Mouse (Mus musculus) neural tube, embryonic 14.5 days (tissue): ENCODE results near the gene Fez2. TPM values are rescaled to one million over a fixed set of nuclear protein-coding genes. Genes with fewer than 3 reads are reported as not detected.

Source experiments
- ATAC-seq: fragments of 200-750 bp; cut with Nextera tagmentation; 2 replicates; pipeline ENCODE4 v1.8.0; 2017; ENCODE audit warnings: low read depth, mild to moderate bottlenecking, moderate TSS enrichment, moderate library complexity
- H3K27ac ChIP-seq: fragments of 300-500 bp; sonication (generic); 2 replicates; pipeline ENCODE4 v1.5.1; 2014; ENCODE audit warnings: low read depth, mild to moderate bottlenecking, control low read depth, low read length, moderate library complexity, mixed read lengths
- H3K27me3 ChIP-seq: fragments of 300-500 bp; sonication (generic); 2 replicates; pipeline ENCODE4 v1.6.1; 2014; ENCODE audit warnings: low read length; ENCODE audit not compliant: control insufficient read depth, insufficient read depth
- H3K36me3 ChIP-seq: fragments of 300-500 bp; sonication (generic); 2 replicates; pipeline ENCODE4 v1.6.1; 2014; ENCODE audit warnings: low read length, mixed read lengths; ENCODE audit not compliant: control insufficient read depth, insufficient read depth
- H3K4me1 ChIP-seq: fragments of 300-500 bp; sonication (generic); 2 replicates; pipeline ENCODE4 v1.6.1; 2014; ENCODE audit warnings: low read length; ENCODE audit not compliant: control insufficient read depth, insufficient read depth
- H3K4me2 ChIP-seq: fragments of 300-500 bp; sonication (generic); 2 replicates; pipeline ENCODE4 v1.6.1; 2014; ENCODE audit warnings: mild to moderate bottlenecking, low read depth, low read length, control low read depth
- H3K4me3 ChIP-seq: fragments of 300-500 bp; sonication (generic); 2 replicates; pipeline ENCODE4 v1.5.1; 2014; ENCODE audit warnings: low read depth, low read length, control low read depth, mixed read lengths
- H3K9ac ChIP-seq: fragments of 300-500 bp; sonication (generic); replicated peaks from 2 replicates; pipeline ENCODE4 v1.6.1; 2014; ENCODE audit warnings: low read depth, mild to moderate bottlenecking, control low read depth, low read length, mixed read lengths
- H3K9me3 ChIP-seq: fragments of 300-500 bp; sonication (generic); 2 replicates; pipeline ENCODE4 v1.6.1; 2016; ENCODE audit warnings: low read length; ENCODE audit not compliant: control insufficient read depth
- WGBS: fragments of 180-500 bp; shearing (Covaris S2); extraction: QIAGEN DNeasy Blood & Tissue Kit; methylation state at CpG from one replicate; pipeline ENCODE4 v1.1.7; 2014; 5-methylcytosine and 5-hydroxymethylcytosine counted together
- polyA plus RNA-seq: library from polyadenylated mRNA; unstranded; fragments of >200 nt; fragmentation: Nextera tagmentation; extraction: Ambion mirVana; gene quantifications from 2 replicates; pipeline ENCODE4 v1.2.1, GENCODE M21; 2014

Fez2 gene
- polyA plus RNA-seq, 1 experiment from 2014 or later = 64.2 TPM

DNA sequence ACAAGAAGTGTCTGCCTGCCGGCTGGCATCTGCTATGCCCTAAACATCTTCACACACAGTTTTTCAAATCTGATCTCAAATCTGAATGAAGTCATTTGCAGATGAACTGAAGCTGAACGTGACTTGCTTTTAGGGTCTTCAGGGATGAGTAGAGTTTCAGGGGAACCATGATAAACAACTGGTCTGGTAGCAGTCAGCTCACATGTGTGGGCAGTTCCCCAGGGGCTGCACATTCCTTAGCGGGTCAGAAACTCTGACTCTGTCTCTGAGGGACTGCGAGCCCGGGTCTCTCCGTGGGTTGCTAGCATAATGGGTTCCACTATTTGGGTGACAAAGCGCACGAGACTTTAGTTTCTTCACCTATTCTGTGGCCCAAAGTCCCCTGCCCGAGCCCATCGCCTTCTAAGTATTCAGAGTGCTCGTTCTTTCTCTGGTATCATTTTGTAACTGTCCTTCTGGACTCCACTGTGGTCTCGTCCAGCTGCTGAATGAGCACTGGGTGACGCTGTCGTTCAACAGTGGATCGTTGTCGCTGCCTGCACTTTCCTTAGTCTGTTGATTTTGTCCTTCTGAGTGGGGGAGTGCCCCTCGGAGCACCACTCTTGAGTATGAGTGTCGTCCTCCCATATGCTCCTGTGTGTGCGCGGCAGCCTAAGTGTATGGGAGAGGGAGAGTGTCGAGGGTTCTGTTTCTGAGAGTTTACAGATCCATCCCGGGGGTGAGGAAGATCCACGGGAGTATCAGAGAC lies 53.2 kb downstream of the Fez2 start:
- WGBS = 90% methylated on average over 23 of the region's 23 CpGs
- Histone ChIP-seq H3K27ac (no peak overlapping the region), H3K4me1 (no peaks in the 10 kb centered on the region), H3K9ac (no peak overlapping the region), H3K4me3 (no peak overlapping the region), H3K9me3 (no peaks in the 10 kb centered on the region), H3K27me3 (no peaks in the 10 kb centered on the region), H3K36me3 (peaks cover 7% of the 10 kb centered on the region; the same call in 1 of the 2 replicates), H3K4me2 (no peak overlapping the region)
- no peak for ATAC-seq

DNA sequence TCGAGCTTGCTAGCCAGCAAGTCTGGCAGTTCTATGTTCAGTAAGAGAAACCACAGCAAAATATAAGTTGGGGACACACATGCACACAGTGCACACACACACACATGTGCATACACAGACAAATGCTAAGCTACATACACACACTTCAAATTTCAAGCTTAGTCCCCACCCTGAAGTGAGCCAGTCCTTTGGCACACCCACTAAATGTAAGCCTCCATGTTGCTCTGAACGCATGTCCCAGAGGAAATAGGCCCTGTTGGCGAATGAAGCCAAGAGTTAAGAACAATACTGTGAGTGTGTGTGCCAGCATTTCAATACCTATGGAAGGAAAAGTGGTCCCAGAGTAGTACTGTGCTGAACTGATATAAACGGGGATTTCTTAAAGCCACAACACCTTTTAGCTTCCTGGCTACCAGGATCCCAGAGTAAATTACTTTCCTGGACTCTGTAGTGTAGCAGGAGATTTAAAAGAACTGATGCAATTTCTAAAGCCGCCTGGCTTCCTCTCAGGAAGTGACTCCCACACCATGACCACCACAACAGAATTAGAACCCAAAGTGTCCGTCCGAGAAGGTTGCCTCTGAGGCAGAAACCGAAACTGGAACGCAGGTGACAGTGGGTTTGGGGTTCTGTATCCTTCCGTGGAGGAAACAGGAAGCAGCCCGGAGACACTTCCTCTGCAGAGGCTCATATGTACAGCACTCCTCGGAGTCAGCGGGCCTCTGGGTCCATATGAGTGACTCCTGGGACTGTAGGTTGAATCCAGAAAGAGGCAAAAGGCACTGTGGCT lies 55.8 kb downstream of the Fez2 start:
- no peaks in the 10 kb centered on the region for H3K36me3 ChIP-seq
- no peak overlapping the region for H3K27ac ChIP-seq
- H3K9ac ChIP-seq = no peak overlapping the region
- H3K9me3 ChIP-seq = no peaks in the 10 kb centered on the region
- 81% methylated on average over 13 of the region's 13 CpGs for WGBS
- H3K27me3 ChIP-seq = no peaks in the 10 kb centered on the region
- H3K4me2 ChIP-seq = no peak overlapping the region
- ATAC-seq = no peak
- no peaks in the 10 kb centered on the region for H3K4me1 ChIP-seq
- H3K4me3 ChIP-seq = no peak overlapping the region

DNA sequence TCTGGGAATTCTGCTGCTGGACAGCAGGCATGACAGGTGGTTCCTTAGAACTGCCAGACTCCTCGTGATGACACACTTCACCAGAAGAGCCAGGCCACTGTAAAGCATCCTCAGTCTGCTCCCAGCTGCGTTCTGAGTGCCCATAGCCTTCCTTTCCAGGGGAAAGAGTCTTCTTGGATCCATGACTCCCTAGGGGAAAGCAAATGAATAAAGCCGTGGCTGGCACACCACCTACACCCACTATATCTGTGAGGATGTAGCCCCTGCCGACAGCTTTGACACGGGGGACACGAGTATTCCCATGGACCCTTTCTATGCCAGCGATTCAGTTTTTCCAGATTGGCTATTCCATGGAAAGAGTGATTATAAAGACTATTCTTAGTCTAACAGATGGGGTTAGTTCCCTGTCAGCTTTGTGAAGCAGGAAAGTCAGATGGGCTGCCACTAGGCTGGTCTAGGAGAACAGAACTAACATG lies 59.7 kb downstream of the Fez2 start:
- no peak overlapping the region for H3K9ac ChIP-seq
- no peak overlapping the region for H3K27ac ChIP-seq
- H3K27me3 ChIP-seq = no peaks in the 10 kb centered on the region
- WGBS = 53% methylated on average over 7 of the region's 7 CpGs
- 0 out of 2 replicates have a peak, but pooled peaks cover 4% of the 10 kb centered on the region for H3K36me3 ChIP-seq
- no peak overlapping the region for H3K4me2 ChIP-seq
- H3K4me3 ChIP-seq = no peak overlapping the region
- no peaks in the 10 kb centered on the region for H3K9me3 ChIP-seq
- H3K4me1 ChIP-seq = 0 out of 2 replicates have a peak, but pooled peaks cover 3% of the 10 kb centered on the region
- ATAC-seq = peak; percentile 60; the same call in 1 of the 2 replicates

- Histone ChIP-seq H3K9me3 (no peaks in the 10 kb centered on the region), H3K4me2 (no peak overlapping the region), H3K4me3 (no peak overlapping the region), H3K36me3 (0 out of 2 replicates have a peak, but pooled peaks cover 4% of the 10 kb centered on the region), H3K27ac (no peak overlapping the region), H3K4me1 (0 out of 2 replicates have a peak, but pooled peaks cover 3% of the 10 kb centered on the region), H3K27me3 (no peaks in the 10 kb centered on the region), H3K9ac (no peak overlapping the region)
- ATAC-seq = no peak
- WGBS = 42% methylated on average over 4 of the region's 4 CpGs
Measured at GRCm38 (mm10) chr17:78357753-78358152, 60.2 kb downstream of the Fez2 start.

- Histone ChIP-seq H3K36me3 (peaks cover 4% of the 10 kb centered on the region; the same call in 1 of the 2 replicates), H3K9ac (no peak overlapping the region), H3K27me3 (no peaks in the 10 kb centered on the region), H3K4me3 (no peak overlapping the region), H3K9me3 (no peaks in the 10 kb centered on the region), H3K4me2 (no peak overlapping the region), H3K27ac (no peak overlapping the region), H3K4me1 (0 out of 2 replicates have a peak, but pooled peaks cover 3% of the 10 kb centered on the region)
- WGBS = 61% methylated on average over 8 of the region's 8 CpGs
- ATAC-seq = no peak
Measured at GRCm38 (mm10) chr17:78355611-78356010, 62.3 kb downstream of the Fez2 start.

DNA sequence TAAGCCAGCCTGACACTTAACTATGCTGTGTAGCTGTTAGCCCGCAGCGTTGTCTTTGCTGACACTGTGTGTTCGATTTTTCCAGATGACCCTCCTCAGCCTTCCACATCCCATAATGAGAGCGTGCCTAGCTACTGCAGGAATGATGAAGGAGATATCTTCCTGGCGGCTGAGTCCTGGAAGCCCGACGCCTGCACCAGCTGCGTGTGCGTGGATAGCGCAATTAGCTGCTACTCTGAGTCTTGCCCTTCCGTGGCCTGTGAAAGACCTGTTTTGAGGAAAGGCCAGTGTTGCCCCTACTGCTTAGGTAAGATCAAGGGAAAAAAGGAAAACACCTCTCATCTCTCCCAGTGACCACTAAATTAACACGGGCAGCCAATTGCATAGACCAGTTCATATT lies 63.1 kb downstream of the Fez2 start:
- H3K27ac ChIP-seq = no peak overlapping the region
- H3K4me3 ChIP-seq = no peak overlapping the region
- H3K9ac ChIP-seq = no peak overlapping the region
- no peak for ATAC-seq
- H3K4me1 ChIP-seq = 0 out of 2 replicates have a peak, but pooled peaks cover 3% of the 10 kb centered on the region
- no peaks in the 10 kb centered on the region for H3K9me3 ChIP-seq
- 67% methylated on average over 12 of the region's 12 CpGs for WGBS
- H3K4me2 ChIP-seq = no peak overlapping the region
- no peaks in the 10 kb centered on the region for H3K27me3 ChIP-seq
- H3K36me3 ChIP-seq = peaks cover 4% of the 10 kb centered on the region; the same call in 1 of the 2 replicates

DNA sequence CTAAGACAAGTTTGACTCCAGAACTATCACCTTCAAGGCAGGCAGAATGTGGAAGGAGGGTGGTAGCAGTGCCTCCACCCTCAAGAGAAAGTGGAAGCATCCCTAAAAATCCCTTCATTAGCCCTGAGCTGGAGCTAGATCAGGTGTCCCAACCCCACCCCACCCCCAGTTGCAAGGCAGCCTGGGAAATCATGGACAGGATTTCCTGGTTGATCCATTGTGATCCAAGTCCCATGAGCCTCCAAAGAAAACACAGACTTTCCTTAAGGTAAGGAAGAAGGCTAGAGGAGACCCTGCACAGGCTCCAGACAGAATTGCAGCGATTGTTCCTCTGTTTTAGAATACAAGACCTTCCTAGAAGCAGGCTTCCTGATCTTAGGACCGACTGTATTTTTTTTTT lies 63.5 kb downstream of the Fez2 start:
- Histone ChIP-seq H3K9me3 (no peaks in the 10 kb centered on the region), H3K27ac (no peak overlapping the region), H3K4me2 (no peak overlapping the region), H3K4me1 (0 out of 2 replicates have a peak, but pooled peaks cover 3% of the 10 kb centered on the region), H3K36me3 (peaks cover 4% of the 10 kb centered on the region; the same call in 1 of the 2 replicates), H3K27me3 (no peaks in the 10 kb centered on the region), H3K4me3 (no peak overlapping the region), H3K9ac (no peak overlapping the region)
- no peak for ATAC-seq
- WGBS = 87% methylated on average over 2 of the region's 2 CpGs

GRCm38 (mm10) chr17:78352500-78352855 lies 65.5 kb downstream of the Fez2 start:
- Histone ChIP-seq H3K9me3 (no peaks in the 10 kb centered on the region), H3K4me3 (no peak overlapping the region), H3K9ac (no peak overlapping the region), H3K4me1 (0 out of 2 replicates have a peak, but pooled peaks cover 3% of the 10 kb centered on the region), H3K27me3 (no peaks in the 10 kb centered on the region), H3K4me2 (no peak overlapping the region), H3K27ac (no peak overlapping the region), H3K36me3 (peaks cover 4% of the 10 kb centered on the region; the same call in 1 of the 2 replicates)
- WGBS = 91% methylated on average over 3 of the region's 3 CpGs
- no peak for ATAC-seq
